Mouse (Mus musculus): ENCODE data around the gene Ccdc78. TPM values are rescaled to one million over a fixed set of nuclear protein-coding genes. Genes with fewer than 3 reads are reported as not detected.

Gene Ccdc78
- total RNA-seq, 2 experiments from 2014 or later = 0.52 TPM; not detected in 1

DNA sequence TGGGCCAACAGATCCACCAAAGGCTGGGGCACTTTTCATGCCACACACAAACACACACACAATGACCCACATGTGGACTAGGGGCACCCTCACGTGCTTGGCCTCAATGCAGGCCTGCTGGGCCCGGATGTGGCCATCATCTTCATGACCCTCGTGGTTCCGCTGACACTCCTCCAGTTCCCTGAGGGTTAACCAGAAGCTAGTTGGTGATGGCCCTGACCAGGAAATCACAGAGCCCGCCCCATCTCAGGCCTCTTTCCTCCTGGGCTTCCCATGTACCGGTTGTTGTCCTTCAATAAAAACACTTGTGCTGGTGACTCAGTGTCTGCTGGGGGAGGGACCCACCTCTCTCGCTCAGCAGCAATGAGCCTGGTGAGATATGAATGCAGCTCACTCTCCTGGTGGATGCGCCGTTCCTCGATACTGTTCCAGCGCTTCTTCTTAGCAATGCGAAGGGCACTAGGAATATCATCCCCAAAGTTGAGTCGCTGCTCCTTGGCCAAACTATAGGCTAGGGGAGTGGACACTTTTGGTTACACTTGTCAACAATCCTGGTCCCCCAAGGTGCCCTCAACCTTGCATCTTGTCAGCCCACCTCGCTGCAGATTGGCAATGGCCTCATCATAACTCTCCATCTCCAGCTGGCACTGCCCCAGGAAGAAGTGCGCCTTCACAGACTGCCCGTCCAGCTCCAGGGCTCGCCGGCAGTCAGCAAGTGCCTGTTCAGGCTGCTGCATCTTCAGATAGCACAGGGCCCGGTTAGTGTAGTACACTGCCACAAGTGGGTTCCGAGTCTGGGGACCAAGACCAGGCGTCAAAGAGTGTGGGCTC, 45.3 kb downstream of the Ccdc78 start:
- ATAC-seq (replicated peaks; ENCODE audit: poor library complexity, severe bottlenecking) = no peak

DNA sequence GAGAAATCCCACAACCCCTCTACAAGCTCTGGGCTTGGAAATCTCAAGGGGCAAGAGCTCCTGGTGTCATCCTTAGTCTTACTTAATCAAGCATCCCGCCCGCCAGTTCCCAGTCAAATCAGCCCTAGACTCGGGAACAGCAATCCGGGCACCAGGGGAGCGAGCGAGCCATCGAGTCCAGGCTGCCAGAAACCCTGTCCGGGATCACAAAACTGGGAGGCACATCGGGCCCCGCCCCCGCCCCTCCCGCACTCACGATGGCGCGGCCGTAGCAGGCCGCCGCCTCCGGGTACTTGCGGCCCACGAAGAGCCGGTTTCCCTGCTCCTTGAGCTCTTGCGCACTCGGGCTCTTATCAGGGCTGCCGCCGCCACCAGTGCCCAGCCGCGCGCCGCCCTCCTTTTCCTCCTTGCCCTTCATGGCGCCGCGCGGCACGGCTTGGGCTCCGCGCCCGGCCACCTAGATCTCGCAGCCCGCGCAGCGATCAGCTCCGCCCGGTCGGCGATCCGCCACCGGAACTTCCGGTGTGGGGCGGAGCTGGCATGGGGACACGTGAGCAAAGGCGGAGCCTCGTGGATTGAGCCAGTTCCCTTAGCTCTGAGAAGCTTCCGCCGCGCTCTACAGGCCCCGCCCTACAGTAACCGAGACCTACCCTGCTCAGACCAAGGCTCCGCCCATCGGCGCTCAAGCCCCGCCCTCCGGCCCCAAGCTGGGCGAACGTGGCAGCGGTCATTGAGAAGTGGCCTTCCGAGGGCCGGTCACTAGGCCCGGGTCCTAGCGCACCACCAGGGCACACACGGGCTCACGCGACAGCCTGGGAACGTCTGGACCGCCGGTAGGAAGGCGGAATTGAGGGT, 46.3 kb downstream of the Ccdc78 start:
- peak; percentile 73 for ATAC-seq (replicated peaks; ENCODE audit: poor library complexity, severe bottlenecking)

DNA sequence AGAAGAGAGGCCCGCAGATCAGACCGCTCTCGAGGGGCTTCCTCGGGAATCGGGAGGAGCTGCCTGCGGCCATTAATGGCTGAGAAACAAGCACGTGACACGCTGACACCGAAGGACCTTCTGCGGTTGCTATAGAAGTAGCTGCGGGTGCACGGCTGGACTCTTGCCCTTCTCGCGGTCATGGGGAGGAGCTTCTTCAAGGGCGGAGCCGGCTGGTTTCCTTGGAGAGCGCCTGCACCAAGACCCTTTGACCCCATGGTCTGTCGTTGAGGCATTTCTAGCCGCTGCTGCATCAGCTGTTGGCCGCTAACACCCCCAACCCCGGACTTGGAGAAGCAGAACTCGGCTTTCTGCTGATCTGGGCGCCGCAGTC, 46.9 kb downstream of the Ccdc78 start, which contains the start of gene Stub1:
Gene Stub1, minus strand, starts transcription at position 114 of the 373 bp plus-strand sequence.
- ATAC-seq (replicated peaks; ENCODE audit: poor library complexity, severe bottlenecking) = peak; percentile 67

GRCm38 (mm10) chr17:25833961-25834594, 47.7 kb downstream of the Ccdc78 start:
- ATAC-seq (replicated peaks; ENCODE audit: poor library complexity, severe bottlenecking) = no peak

DNA sequence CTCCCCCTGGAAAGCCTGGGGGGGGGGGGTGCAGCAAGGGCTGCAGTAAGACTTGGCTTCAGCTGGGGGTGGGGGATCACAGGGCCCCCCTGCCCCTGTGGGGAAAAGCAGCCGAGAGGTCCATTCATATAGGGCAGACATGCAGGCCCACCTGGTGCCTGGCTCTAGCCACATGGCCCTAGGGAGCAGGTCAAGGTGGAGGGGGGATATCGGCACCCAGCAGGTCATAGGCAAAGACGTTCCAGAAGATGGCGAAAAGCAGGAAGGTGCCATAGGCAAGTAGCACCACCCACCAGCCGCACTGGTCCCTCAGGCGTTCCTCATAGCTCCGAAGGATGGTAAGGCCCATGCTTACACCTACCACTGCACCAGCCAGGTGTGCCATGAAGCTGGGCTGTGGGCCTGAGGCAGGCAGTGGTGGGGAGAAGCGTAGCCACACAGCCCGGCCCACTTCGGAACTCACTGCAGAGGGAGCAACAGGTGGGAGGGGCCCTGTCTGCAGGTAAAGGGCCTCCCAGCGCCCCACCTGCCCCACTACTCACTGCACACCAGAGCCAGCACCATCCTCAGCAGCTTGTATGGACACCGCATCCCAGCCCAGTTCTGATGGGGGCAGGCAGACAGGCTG, 48.3 kb downstream of the Ccdc78 start:
- ATAC-seq (replicated peaks; ENCODE audit: poor library complexity, severe bottlenecking) = no peak

DNA sequence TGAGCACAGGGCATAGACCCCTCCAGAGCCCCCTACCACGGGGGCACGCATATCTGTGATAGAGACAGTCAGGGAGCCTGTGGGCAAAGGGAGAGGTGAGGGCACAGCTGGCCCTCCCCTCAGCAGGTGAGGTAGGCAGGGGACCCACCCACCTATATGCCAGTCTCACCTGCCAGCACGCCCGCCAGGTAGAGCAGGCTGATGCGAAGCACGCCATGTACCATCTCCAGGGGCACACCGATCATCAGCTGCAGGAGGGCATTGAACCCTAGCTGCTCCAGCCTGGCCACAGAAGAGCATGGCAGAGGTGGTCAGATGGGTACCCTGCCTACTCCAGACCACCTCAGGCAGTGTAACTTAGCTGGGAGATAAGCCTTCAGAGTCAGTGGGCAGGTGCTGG, 48.9 kb downstream of the Ccdc78 start:
- ATAC-seq (replicated peaks; ENCODE audit: poor library complexity, severe bottlenecking) = no peak

DNA sequence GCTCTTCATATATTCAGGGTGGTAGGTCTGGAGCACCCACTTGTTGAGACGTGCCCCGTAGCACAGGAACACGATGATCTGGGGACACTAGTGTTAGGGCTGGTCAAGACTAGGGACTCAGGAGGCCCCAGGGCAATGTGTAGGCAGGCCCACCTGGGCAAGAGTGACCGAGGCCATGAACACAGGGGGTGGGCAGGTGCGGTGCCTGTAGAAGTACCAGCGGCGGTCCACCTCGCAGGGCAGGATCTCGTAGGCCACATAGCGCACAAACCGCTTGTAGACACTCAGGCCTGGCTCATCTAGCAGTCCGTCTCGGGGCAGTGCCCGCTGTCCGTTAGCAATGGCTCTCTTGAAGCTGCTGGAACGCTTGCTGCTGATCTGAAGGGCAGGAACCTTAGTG, 49.4 kb downstream of the Ccdc78 start:
- no peak for ATAC-seq (replicated peaks; ENCODE audit: poor library complexity, severe bottlenecking)

DNA sequence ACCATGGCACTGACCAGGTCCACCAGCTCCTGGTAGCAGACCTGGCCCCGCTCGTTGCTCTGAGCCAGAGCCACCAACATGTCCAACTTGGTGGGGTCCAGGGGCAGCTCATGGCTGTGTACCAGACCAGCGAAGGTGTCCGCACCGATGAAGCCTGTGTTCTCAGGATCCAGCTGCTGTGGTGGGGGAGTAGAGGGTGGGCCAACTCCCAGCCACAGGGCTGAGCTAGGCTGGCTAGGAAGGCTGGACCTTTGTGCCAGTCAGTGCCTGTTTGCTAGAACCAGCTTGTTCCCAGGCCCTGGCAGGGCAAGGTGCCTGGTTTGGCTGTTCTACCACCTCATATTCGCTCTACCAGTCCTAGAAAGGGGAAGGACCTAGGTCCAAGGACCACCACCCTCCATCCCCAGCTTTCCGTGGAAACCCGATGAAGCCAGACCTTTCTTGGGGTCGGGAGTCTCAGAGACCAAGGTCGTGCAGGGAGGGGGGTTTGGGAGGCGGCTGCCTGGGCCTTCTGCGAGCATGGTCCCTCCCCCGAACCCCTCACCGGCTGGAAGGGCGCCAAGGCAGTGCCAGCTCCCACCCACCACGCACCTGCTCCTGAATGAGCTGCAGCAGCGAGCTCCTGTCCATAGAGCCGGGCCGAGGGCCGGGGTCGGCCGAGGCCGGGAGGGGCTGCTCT, 50.2 kb downstream of the Ccdc78 start:
- ATAC-seq (replicated peaks; ENCODE audit: poor library complexity, severe bottlenecking) = no peak

GRCm38 (mm10) chr17:25837076-25837410, 50.7 kb downstream of the Ccdc78 start, which contains the start of gene Rhbdl1:
Gene Rhbdl1 (minus strand): TSS chr17:25837295.
- ATAC-seq (replicated peaks; ENCODE audit: poor library complexity, severe bottlenecking) = peak; percentile 14

- ATAC-seq (replicated peaks; ENCODE audit: poor library complexity, severe bottlenecking) = no peak
Measured at GRCm38 (mm10) chr17:25837533-25837932, 51.2 kb downstream of the Ccdc78 start.

- no peak for ATAC-seq (replicated peaks; ENCODE audit: poor library complexity, severe bottlenecking)
Measured at GRCm38 (mm10) chr17:25838904-25839303, 52.5 kb downstream of the Ccdc78 start.

GRCm38 (mm10) chr17:25839455-25840235, 53.3 kb downstream of the Ccdc78 start:
- ATAC-seq (replicated peaks; ENCODE audit: poor library complexity, severe bottlenecking) = no peak

Other genes with a start within 250 kb of the Ccdc78 start
- 1.1 TPM in 1 of 2 replicates, not detected in the other for gene Sox8, start 215.9 kb upstream of the Ccdc78 start, total RNA-seq (2014; fragmentation: Nextera tagmentation)
- not detected in 2 replicates for gene Sox8, start 215.9 kb upstream of the Ccdc78 start, total RNA-seq (2017)
- 34.0 and 36.8 TPM in 2 replicates for gene Lmf1, start 207.5 kb upstream of the Ccdc78 start, total RNA-seq (2014; fragmentation: Nextera tagmentation)
- 6.9 and 10.7 TPM in 2 replicates for gene Lmf1, start 207.5 kb upstream of the Ccdc78 start, total RNA-seq (2017)
- gene Gng13, start 69.4 kb upstream of the Ccdc78 start, total RNA-seq (2014; fragmentation: Nextera tagmentation) = not detected in 2 replicates
- gene Gng13, start 69.4 kb upstream of the Ccdc78 start, total RNA-seq (2017) = not detected in 2 replicates
- gene Chtf18, start 59.2 kb upstream of the Ccdc78 start, total RNA-seq (2014; fragmentation: Nextera tagmentation) = 16.8 and 29.8 TPM in 2 replicates
- 17.0 and 22.4 TPM in 2 replicates for gene Chtf18, start 59.2 kb upstream of the Ccdc78 start, total RNA-seq (2017)
- gene Rpusd1, start 58.9 kb upstream of the Ccdc78 start, total RNA-seq (2014; fragmentation: Nextera tagmentation) = 10.9 and 15.6 TPM in 2 replicates
- gene Rpusd1, start 58.9 kb upstream of the Ccdc78 start, total RNA-seq (2017) = 4.2 and 6.6 TPM in 2 replicates
- not detected in 2 replicates for gene Mslnl, start 50.5 kb upstream of the Ccdc78 start, total RNA-seq (2014; fragmentation: Nextera tagmentation)
- gene Mslnl, start 50.5 kb upstream of the Ccdc78 start, total RNA-seq (2017) = not detected in 2 replicates
- gene Msln, start 32.2 kb upstream of the Ccdc78 start, total RNA-seq (2014; fragmentation: Nextera tagmentation) = not detected in 2 replicates
- gene Msln, start 32.2 kb upstream of the Ccdc78 start, total RNA-seq (2017) = not detected in 2 replicates
- gene Narfl, start 12.8 kb upstream of the Ccdc78 start, total RNA-seq (2014; fragmentation: Nextera tagmentation) = 22.8 and 23.5 TPM in 2 replicates
- 15.0 and 17.4 TPM in 2 replicates for gene Narfl, start 12.8 kb upstream of the Ccdc78 start, total RNA-seq (2017)
- 24.1 and 27.6 TPM in 2 replicates for gene Haghl, start 907 bp upstream of the Ccdc78 start, total RNA-seq (2014; fragmentation: Nextera tagmentation)
- gene Haghl, start 907 bp upstream of the Ccdc78 start, total RNA-seq (2017) = 13.8 and 19.4 TPM in 2 replicates
- gene Fam173a, start 6.3 kb downstream of the Ccdc78 start, total RNA-seq (2014; fragmentation: Nextera tagmentation) = 85.3 and 92.7 TPM in 2 replicates
- gene Fam173a, start 6.3 kb downstream of the Ccdc78 start, total RNA-seq (2017) = 31.9 and 43.1 TPM in 2 replicates
- not detected in 2 replicates for gene AC134908.4, start 9.1 kb downstream of the Ccdc78 start, total RNA-seq (2014; fragmentation: Nextera tagmentation)
- not detected in 2 replicates for gene AC134908.4, start 9.1 kb downstream of the Ccdc78 start, total RNA-seq (2017)
- 15.8 and 23.3 TPM in 2 replicates for gene Metrn, start 10.6 kb downstream of the Ccdc78 start, total RNA-seq (2014; fragmentation: Nextera tagmentation)
- gene Metrn, start 10.6 kb downstream of the Ccdc78 start, total RNA-seq (2017) = 33.5 and 64.4 TPM in 2 replicates
- not detected in 2 replicates for gene Fbxl16, start 22.5 kb downstream of the Ccdc78 start, total RNA-seq (2014; fragmentation: Nextera tagmentation)
- not detected in 2 replicates for gene Fbxl16, start 22.5 kb downstream of the Ccdc78 start, total RNA-seq (2017)
- 12.5 and 16.9 TPM in 2 replicates for gene Wdr24, start 37.0 kb downstream of the Ccdc78 start, total RNA-seq (2014; fragmentation: Nextera tagmentation)
- 14.8 and 19.3 TPM in 2 replicates for gene Wdr24, start 37.0 kb downstream of the Ccdc78 start, total RNA-seq (2017)
- 19.5 and 23.1 TPM in 2 replicates for gene Jmjd8, start 42.3 kb downstream of the Ccdc78 start, total RNA-seq (2014; fragmentation: Nextera tagmentation)
- gene Jmjd8, start 42.3 kb downstream of the Ccdc78 start, total RNA-seq (2017) = 15.2 and 23.4 TPM in 2 replicates
- 112 and 131 TPM in 2 replicates for gene Stub1, start 46.8 kb downstream of the Ccdc78 start, total RNA-seq (2014; fragmentation: Nextera tagmentation)
- 99.3 and 101 TPM in 2 replicates for gene Stub1, start 46.8 kb downstream of the Ccdc78 start, total RNA-seq (2017)
- gene Rhbdl1, start 50.7 kb downstream of the Ccdc78 start, total RNA-seq (2014; fragmentation: Nextera tagmentation) = 1.1 and 3.0 TPM in 2 replicates
- not detected in 2 replicates for gene Rhbdl1, start 50.7 kb downstream of the Ccdc78 start, total RNA-seq (2017)
- 1.2 TPM in 1 of 2 replicates, not detected in the other for gene Gm20683, start 55.2 kb downstream of the Ccdc78 start, total RNA-seq (2014; fragmentation: Nextera tagmentation)
- 0.41 and 1.2 TPM in 2 replicates for gene Gm20683, start 55.2 kb downstream of the Ccdc78 start, total RNA-seq (2017)
- 28.3 and 35.5 TPM in 2 replicates for gene Rhot2, start 58.3 kb downstream of the Ccdc78 start, total RNA-seq (2014; fragmentation: Nextera tagmentation)
- 11.9 and 17.8 TPM in 2 replicates for gene Rhot2, start 58.3 kb downstream of the Ccdc78 start, total RNA-seq (2017)
- 64.7 and 66.9 TPM in 2 replicates for gene Wdr90, start 74.9 kb downstream of the Ccdc78 start, total RNA-seq (2014; fragmentation: Nextera tagmentation)
- gene Wdr90, start 74.9 kb downstream of the Ccdc78 start, total RNA-seq (2017) = 11.8 and 15.0 TPM in 2 replicates
- 30.4 and 58.6 TPM in 2 replicates for gene Mcrip2, start 82.2 kb downstream of the Ccdc78 start, total RNA-seq (2014; fragmentation: Nextera tagmentation)
- 11.2 and 25.8 TPM in 2 replicates for gene Mcrip2, start 82.2 kb downstream of the Ccdc78 start, total RNA-seq (2017)
- 23.4 and 27.7 TPM in 2 replicates for gene Mettl26, start 88.5 kb downstream of the Ccdc78 start, total RNA-seq (2014; fragmentation: Nextera tagmentation)
- 9.7 and 15.2 TPM in 2 replicates for gene Mettl26, start 88.5 kb downstream of the Ccdc78 start, total RNA-seq (2017)
- gene Wfikkn1, start 94.3 kb downstream of the Ccdc78 start, total RNA-seq (2014; fragmentation: Nextera tagmentation) = 2.1 TPM in 1 of 2 replicates, not detected in the other
- 1.1 and 1.3 TPM in 2 replicates for gene Wfikkn1, start 94.3 kb downstream of the Ccdc78 start, total RNA-seq (2017)
- gene Rab40c, start 133.1 kb downstream of the Ccdc78 start, total RNA-seq (2014; fragmentation: Nextera tagmentation) = 9.4 and 15.9 TPM in 2 replicates
- 7.2 and 11.8 TPM in 2 replicates for gene Rab40c, start 133.1 kb downstream of the Ccdc78 start, total RNA-seq (2017)
- gene Pigq, start 158.4 kb downstream of the Ccdc78 start, total RNA-seq (2014; fragmentation: Nextera tagmentation) = 63.5 and 87.9 TPM in 2 replicates
- gene Pigq, start 158.4 kb downstream of the Ccdc78 start, total RNA-seq (2017) = 32.4 and 37.1 TPM in 2 replicates
- gene Nhlrc4, start 158.4 kb downstream of the Ccdc78 start, total RNA-seq (2014; fragmentation: Nextera tagmentation) = not detected in 2 replicates
- not detected in 2 replicates for gene Nhlrc4, start 158.4 kb downstream of the Ccdc78 start, total RNA-seq (2017)
- not detected in 2 replicates for gene A930017K11Rik, start 166.0 kb downstream of the Ccdc78 start, total RNA-seq (2014; fragmentation: Nextera tagmentation)
- gene A930017K11Rik, start 166.0 kb downstream of the Ccdc78 start, total RNA-seq (2017) = not detected in 2 replicates
- gene Capn15, start 199.2 kb downstream of the Ccdc78 start, total RNA-seq (2014; fragmentation: Nextera tagmentation) = 12.5 and 16.4 TPM in 2 replicates
- gene Capn15, start 199.2 kb downstream of the Ccdc78 start, total RNA-seq (2017) = 3.2 and 5.3 TPM in 2 replicates